Mouse (Mus musculus) frontal cortex, adult 2 months (tissue): ENCODE measurements at regions not wholly inside any gene's neighbourhood (a gene's known extent, or its start where the extent isn't known, plus 50 kb on each side); places are given as distances from the start of the nearest gene placed in this dataset.

ENCODE experiments used
- DNase-seq, 2 experiments: peaks; one replicate each; pipeline ENCODE4 v3.0.0; 2022; ENCODE audit warnings: low spot score in 1 of 2; ENCODE audit errors: extremely low spot score in 1 of 2

DNA sequence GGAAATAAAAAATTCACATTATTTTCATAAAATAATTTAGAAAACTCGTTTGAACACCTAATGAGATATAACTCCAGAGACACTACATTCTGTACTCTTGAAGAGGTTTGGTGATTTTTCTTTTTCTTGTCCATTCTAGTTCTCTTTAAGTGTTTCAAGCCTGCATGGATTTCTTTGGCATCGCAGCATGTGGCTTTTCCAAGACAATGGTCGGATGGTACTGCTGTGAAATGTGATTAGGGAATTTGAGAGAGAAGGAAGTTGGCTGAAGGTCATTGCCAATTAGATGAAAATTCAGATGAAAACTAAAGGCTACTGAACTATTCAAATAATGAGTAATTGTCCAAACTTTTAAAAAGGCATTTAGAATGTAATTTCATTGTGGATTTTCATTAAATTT is 572.2 kb downstream of the Phex start:
- DNase-seq = no peak

DNA sequence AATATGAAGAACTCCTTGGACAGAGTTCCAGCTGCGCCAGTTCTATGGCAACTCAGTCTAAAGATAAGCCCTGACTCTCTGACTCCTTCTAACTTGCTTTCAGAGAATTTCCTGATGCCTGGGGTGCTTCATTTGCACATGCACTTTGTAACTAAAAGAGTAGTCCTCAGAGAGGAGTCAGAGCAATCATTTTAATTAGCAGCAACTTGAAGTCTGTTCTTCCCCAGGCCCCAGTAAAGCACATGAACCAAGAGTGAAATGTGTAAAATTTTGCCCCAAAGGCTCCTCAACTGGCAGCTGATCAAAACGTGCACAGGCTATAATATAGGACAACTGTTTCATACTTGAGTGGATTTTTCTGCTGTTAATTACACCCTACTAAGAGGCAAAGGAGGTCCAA is 573.8 kb downstream of the Phex start:
- DNase-seq = no peak

DNA sequence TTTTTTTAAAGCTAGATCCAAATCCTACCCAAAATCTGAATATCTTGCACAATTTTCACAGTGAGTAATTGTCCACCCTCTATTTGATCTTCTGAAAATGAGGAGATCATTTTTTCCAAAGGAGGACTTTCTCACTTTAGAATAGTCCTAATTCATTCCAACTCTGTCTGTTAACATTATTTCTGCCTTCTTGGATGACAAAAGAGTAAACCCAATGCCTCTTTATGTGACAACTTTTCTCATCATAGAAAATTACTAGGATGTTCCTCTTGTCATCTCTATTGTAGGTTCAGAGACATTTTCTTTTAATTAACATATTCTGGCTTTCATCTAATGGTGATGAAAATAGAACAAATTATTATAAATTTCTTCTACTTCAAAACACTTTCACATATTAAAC is 582.9 kb downstream of the Phex start:
- DNase-seq = no peak

DNA sequence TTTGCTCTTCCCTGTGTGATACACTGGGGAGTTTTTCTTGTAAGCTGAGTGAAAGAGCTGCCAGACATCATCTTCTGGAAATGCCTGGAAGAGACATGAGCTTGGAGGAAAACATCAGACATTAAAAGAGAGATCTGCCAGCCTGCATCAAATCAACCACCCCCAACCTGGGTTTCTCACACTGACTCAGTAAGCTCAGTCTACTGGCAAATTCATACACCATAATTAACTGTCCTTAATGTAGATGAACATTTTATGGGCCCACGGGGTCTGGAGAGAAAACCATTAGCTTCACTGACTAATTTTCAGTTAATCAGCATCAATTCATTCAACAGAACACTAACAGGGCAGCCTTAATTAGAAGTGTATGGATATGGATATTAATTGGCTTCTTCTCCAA is 608.3 kb downstream of the Phex start:
- DNase-seq = peak in 1 of 2 experiments; percentile 10
